Mouse (Mus musculus) heart, embryonic 10.5 days (tissue): ENCODE data around the gene Tmem177. TPM values are rescaled to one million over a fixed set of nuclear protein-coding genes. Genes with fewer than 3 reads are reported as not detected.

ENCODE experiments used
- DNase-seq: peaks from one replicate; pipeline ENCODE4 v3.0.0-alpha.2; 2017; ENCODE audit warnings: low spot score
- H3K27ac ChIP-seq: fragments of 300-500 bp; sonication (generic); 2 replicates; pipeline ENCODE4 v1.5.1; 2016; ENCODE audit warnings: mild to moderate bottlenecking
- H3K27me3 ChIP-seq: fragments of 300-500 bp; sonication (generic); 2 replicates; pipeline ENCODE4 v1.6.1; 2016; ENCODE audit warnings: mild to moderate bottlenecking; ENCODE audit not compliant: poor library complexity, insufficient read depth, severe bottlenecking
- H3K36me3 ChIP-seq: fragments of 300-500 bp; sonication (generic); 2 replicates; pipeline ENCODE4 v1.6.1; 2016; ENCODE audit warnings: mild to moderate bottlenecking, moderate library complexity
- H3K4me1 ChIP-seq: fragments of 300-500 bp; sonication (generic); 2 replicates; pipeline ENCODE4 v1.6.1; 2016; ENCODE audit warnings: mild to moderate bottlenecking
- H3K4me3 ChIP-seq: fragments of 300-500 bp; sonication (generic); 2 replicates; pipeline ENCODE4 v1.5.1; 2016; ENCODE audit warnings: mild to moderate bottlenecking, moderate library complexity
- H3K9me3 ChIP-seq: fragments of 300-500 bp; sonication (generic); 2 replicates; pipeline ENCODE4 v1.6.1; 2016; ENCODE audit warnings: mild to moderate bottlenecking, moderate library complexity
- WGBS: fragments of 180-500 bp; shearing (Covaris S2); methylation state at CpG from one replicate; pipeline ENCODE4 v1.1.7; 2016; 5-methylcytosine and 5-hydroxymethylcytosine counted together
- polyA plus RNA-seq: library from polyadenylated mRNA; unstranded; fragments of >200 nt; fragmentation: Nextera tagmentation; extraction: Ambion mirVana; gene quantifications from 2 replicates; pipeline ENCODE4 v1.2.1, GENCODE M21; 2016

The Tmem177 gene
- polyA plus RNA-seq, 1 experiment from 2014 or later: 7.5 TPM

GRCm38 (mm10) chr1:119877469-119877868 lies 35.5 kb downstream of the Tmem177 start:
- DNase-seq: no peak
- H3K4me1 ChIP-seq: 0 out of 2 replicates have a peak, but pooled peaks cover 6% of the 10 kb centered on the region
- no peaks in the 10 kb centered on the region for H3K36me3 ChIP-seq
- no peak overlapping the region for H3K27ac ChIP-seq
- H3K27me3 ChIP-seq: no peaks in the 10 kb centered on the region
- 85% methylated on average over 4 of the region's 4 CpGs for WGBS
- no peaks in the 10 kb centered on the region for H3K9me3 ChIP-seq
- H3K4me3 ChIP-seq: no peak overlapping the region

GRCm38 (mm10) chr1:119868395-119869161 lies 44.4 kb downstream of the Tmem177 start:
- no peak for DNase-seq
- WGBS: 74% methylated on average over 13 of the region's 13 CpGs
- Histone ChIP-seq H3K36me3 (no peaks in the 10 kb centered on the region), H3K4me3 (no peak overlapping the region), H3K27me3 (no peaks in the 10 kb centered on the region), H3K9me3 (no peaks in the 10 kb centered on the region), H3K27ac (no peak overlapping the region), H3K4me1 (no peaks in the 10 kb centered on the region)

- WGBS: 55% methylated on average over 2 of the region's 2 CpGs
- Histone ChIP-seq H3K27ac (no peak overlapping the region), H3K27me3 (no peaks in the 10 kb centered on the region), H3K36me3 (no peaks in the 10 kb centered on the region), H3K4me1 (no peaks in the 10 kb centered on the region), H3K9me3 (no peaks in the 10 kb centered on the region), H3K4me3 (no peak overlapping the region)
- DNase-seq: no peak
Measured at GRCm38 (mm10) chr1:119867300-119867699, 45.7 kb downstream of the Tmem177 start.

DNA sequence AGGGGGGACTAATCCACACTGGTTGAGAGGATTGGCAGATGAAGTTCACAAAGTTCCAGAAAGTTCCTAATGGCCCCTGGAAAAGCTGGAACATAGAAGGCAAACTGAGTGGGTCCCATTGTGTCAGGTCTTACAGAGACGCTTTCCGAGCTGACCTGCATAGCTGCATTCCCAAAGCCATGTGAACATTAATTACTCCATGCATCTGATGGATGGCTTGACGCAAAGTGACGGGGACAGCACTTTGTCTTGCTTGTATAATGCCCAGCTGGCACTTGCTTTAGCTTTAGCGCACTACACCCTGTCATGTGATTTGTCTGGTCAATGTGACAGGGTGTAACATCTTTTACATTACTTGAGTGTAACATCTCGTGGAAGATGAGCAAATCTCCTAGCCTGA lies 47.7 kb downstream of the Tmem177 start:
- no peak overlapping the region for H3K4me3 ChIP-seq
- no peaks in the 10 kb centered on the region for H3K9me3 ChIP-seq
- H3K27me3 ChIP-seq: no peaks in the 10 kb centered on the region
- no peaks in the 10 kb centered on the region for H3K36me3 ChIP-seq
- no peak for DNase-seq
- 79% methylated on average over 6 of the region's 6 CpGs for WGBS
- no peak overlapping the region for H3K27ac ChIP-seq
- no peaks in the 10 kb centered on the region for H3K4me1 ChIP-seq

- no peaks in the 10 kb centered on the region for H3K9me3 ChIP-seq
- 69% methylated on average over 7 of the region's 7 CpGs for WGBS
- no peaks in the 10 kb centered on the region for H3K36me3 ChIP-seq
- DNase-seq: no peak
- no peaks in the 10 kb centered on the region for H3K4me1 ChIP-seq
- H3K27ac ChIP-seq: no peak overlapping the region
- no peaks in the 10 kb centered on the region for H3K27me3 ChIP-seq
- H3K4me3 ChIP-seq: no peak overlapping the region
Measured at GRCm38 (mm10) chr1:119863507-119864296, 49.3 kb downstream of the Tmem177 start.

DNA sequence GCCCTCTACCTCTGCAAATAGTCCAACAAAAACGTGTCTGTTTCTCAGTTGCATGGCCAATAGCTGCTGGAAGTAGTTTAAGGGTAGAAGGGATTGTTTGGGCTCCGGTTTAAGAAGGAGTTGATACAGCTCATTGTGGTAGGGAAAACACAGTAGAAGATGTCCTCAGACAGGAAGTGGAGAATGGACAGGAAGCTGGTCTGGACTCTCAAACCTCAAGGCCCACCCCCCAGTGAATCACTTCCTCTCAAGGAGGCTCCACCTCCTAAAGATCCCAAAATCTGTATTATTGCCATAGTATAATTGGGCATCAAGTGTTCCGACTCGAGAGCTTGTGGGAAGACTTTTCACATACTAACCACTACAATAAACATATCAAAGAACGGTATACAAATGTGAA lies 53.4 kb downstream of the Tmem177 start:
- H3K27me3 ChIP-seq: no peaks in the 10 kb centered on the region
- no peaks in the 10 kb centered on the region for H3K36me3 ChIP-seq
- DNase-seq: no peak
- H3K4me3 ChIP-seq: no peak overlapping the region
- no peaks in the 10 kb centered on the region for H3K9me3 ChIP-seq
- 80% methylated on average over 5 of the region's 5 CpGs for WGBS
- no peaks in the 10 kb centered on the region for H3K4me1 ChIP-seq
- no peak overlapping the region for H3K27ac ChIP-seq

Other genes starting within 250 kb of the Tmem177 start
- gene Ptpn4, start 75.6 kb downstream of the Tmem177 start, polyA plus RNA-seq: 3.7 and 4.7 TPM in 2 replicates
- gene Cfap221, start 84.0 kb upstream of the Tmem177 start, polyA plus RNA-seq: not detected in 2 replicates
- gene Sctr, start 93.7 kb upstream of the Tmem177 start, polyA plus RNA-seq: not detected in 2 replicates
- 17.5 and 22.5 TPM in 2 replicates for gene Tmem37, start 160.9 kb upstream of the Tmem177 start, polyA plus RNA-seq
- gene Dbi, start 207.9 kb upstream of the Tmem177 start, polyA plus RNA-seq: 647 and 658 TPM in 2 replicates
- gene 3110009E18Rik, start 208.0 kb upstream of the Tmem177 start, polyA plus RNA-seq: 13.0 and 15.0 TPM in 2 replicates